Mouse (Mus musculus): Measurements from ENCODE around the gene Plac8. TPM values are rescaled to one million over a fixed set of nuclear protein-coding genes. Genes with fewer than 3 reads are reported as not detected.

Gene Plac8
- polyA plus RNA-seq (2016; fragmentation: Nextera tagmentation; extraction: Ambion mirVana), result 8.5 and 15.2 TPM in 2 replicates

- Histone ChIP-seq H3K9me3 (no peaks in the 10 kb centered on the region), H3K27me3 (ENCODE audit: insufficient read depth, poor library complexity, severe bottlenecking) (no peaks in the 10 kb centered on the region), H3K27ac (no peak within 1 kb of the TSS), H3K4me1 (peaks cover 16% of the 10 kb centered on the region; the same call in 1 of the 2 replicates), H3K36me3 (no peaks in the 10 kb centered on the region), H3K4me3 (no peak within 1 kb of the TSS; the same call in none of the 2 replicates)
- WGBS, result 13% methylated on average over 7 of the region's 7 CpGs
- no peak for DNase-seq (ENCODE audit: low spot score)
Measured at GRCm38 (mm10) chr5:100572069-100572468, at the start of gene Plac8. Plac8 (minus strand) TSS chr5:100572245.

- 58% methylated on average over 9 of the region's 9 CpGs for WGBS
- DNase-seq (ENCODE audit: low spot score), result peak; percentile 55
- Histone ChIP-seq H3K36me3 (no peaks in the 10 kb centered on the region), H3K4me1 (peaks cover 8% of the 10 kb centered on the region; the same call in 1 of the 2 replicates), H3K27ac (0 out of 2 replicates have a peak overlapping the region, but pooled peaks have one; percentile 30), H3K9me3 (no peaks in the 10 kb centered on the region), H3K4me3 (no peak overlapping the region), H3K27me3 (ENCODE audit: insufficient read depth, poor library complexity, severe bottlenecking) (no peaks in the 10 kb centered on the region)
Measured at GRCm38 (mm10) chr5:100620952-100621351, 48.9 kb upstream of the Plac8 start.

- H3K27me3 ChIP-seq (ENCODE audit: insufficient read depth, poor library complexity, severe bottlenecking), result no peaks in the 10 kb centered on the region
- peak; percentile 64 for DNase-seq (ENCODE audit: low spot score)
- 85% methylated on average over 15 of the region's 15 CpGs for WGBS
- no peaks in the 10 kb centered on the region for H3K9me3 ChIP-seq
- peaks cover 8% of the 10 kb centered on the region; the same call in 1 of the 2 replicates for H3K4me1 ChIP-seq
- no peak overlapping the region for H3K4me3 ChIP-seq
- H3K27ac ChIP-seq, result no peak overlapping the region
- H3K36me3 ChIP-seq, result no peaks in the 10 kb centered on the region
Measured at GRCm38 (mm10) chr5:100619586-100620275, 47.7 kb upstream of the Plac8 start.

GRCm38 (mm10) chr5:100613896-100614768, 42.1 kb upstream of the Plac8 start:
- Histone ChIP-seq H3K9me3 (no peaks in the 10 kb centered on the region), H3K4me1 (no peaks in the 10 kb centered on the region), H3K27me3 (ENCODE audit: insufficient read depth, poor library complexity, severe bottlenecking) (no peaks in the 10 kb centered on the region), H3K36me3 (no peaks in the 10 kb centered on the region), H3K4me3 (no peak overlapping the region), H3K27ac (no peak overlapping the region)
- DNase-seq (ENCODE audit: low spot score), result peak; percentile 74
- WGBS, result 81% methylated on average over 17 of the region's 17 CpGs

GRCm38 (mm10) chr5:100607868-100608267, 35.8 kb upstream of the Plac8 start:
- Histone ChIP-seq H3K4me1 (0 out of 2 replicates have a peak, but pooled peaks cover 10% of the 10 kb centered on the region), H3K9me3 (no peaks in the 10 kb centered on the region), H3K27me3 (ENCODE audit: insufficient read depth, poor library complexity, severe bottlenecking) (no peaks in the 10 kb centered on the region), H3K27ac (no peak overlapping the region), H3K4me3 (no peak overlapping the region), H3K36me3 (no peaks in the 10 kb centered on the region)
- no peak for DNase-seq (ENCODE audit: low spot score)
- 70% methylated on average over 9 of the region's 9 CpGs for WGBS

GRCm38 (mm10) chr5:100607090-100607762, 35.2 kb upstream of the Plac8 start:
- Histone ChIP-seq H3K4me1 (0 out of 2 replicates have a peak, but pooled peaks cover 10% of the 10 kb centered on the region), H3K4me3 (no peak overlapping the region), H3K27ac (no peak overlapping the region), H3K9me3 (no peaks in the 10 kb centered on the region), H3K27me3 (ENCODE audit: insufficient read depth, poor library complexity, severe bottlenecking) (no peaks in the 10 kb centered on the region), H3K36me3 (no peaks in the 10 kb centered on the region)
- DNase-seq (ENCODE audit: low spot score), result no peak
- WGBS, result 64% methylated on average over 4 of the region's 4 CpGs

GRCm38 (mm10) chr5:100605828-100606229, 33.8 kb upstream of the Plac8 start:
- 74% methylated on average over 9 of the region's 9 CpGs for WGBS
- Histone ChIP-seq H3K4me1 (0 out of 2 replicates have a peak, but pooled peaks cover 10% of the 10 kb centered on the region), H3K36me3 (no peaks in the 10 kb centered on the region), H3K27me3 (ENCODE audit: insufficient read depth, poor library complexity, severe bottlenecking) (no peaks in the 10 kb centered on the region), H3K4me3 (no peak overlapping the region), H3K27ac (no peak overlapping the region), H3K9me3 (no peaks in the 10 kb centered on the region)
- DNase-seq (ENCODE audit: low spot score), result no peak

- H3K4me3 ChIP-seq, result no peak overlapping the region
- H3K9me3 ChIP-seq, result no peaks in the 10 kb centered on the region
- 81% methylated on average over 4 of the region's 4 CpGs for WGBS
- no peaks in the 10 kb centered on the region for H3K36me3 ChIP-seq
- no peak for DNase-seq (ENCODE audit: low spot score)
- H3K4me1 ChIP-seq, result 0 out of 2 replicates have a peak, but pooled peaks cover 13% of the 10 kb centered on the region
- no peak overlapping the region for H3K27ac ChIP-seq
- no peaks in the 10 kb centered on the region for H3K27me3 ChIP-seq (ENCODE audit: insufficient read depth, poor library complexity, severe bottlenecking)
Measured at GRCm38 (mm10) chr5:100604061-100604460, 32.0 kb upstream of the Plac8 start.

GRCm38 (mm10) chr5:100601864-100602263, 29.8 kb upstream of the Plac8 start:
- Histone ChIP-seq H3K27me3 (ENCODE audit: insufficient read depth, poor library complexity, severe bottlenecking) (no peaks in the 10 kb centered on the region), H3K9me3 (no peaks in the 10 kb centered on the region), H3K36me3 (no peaks in the 10 kb centered on the region), H3K27ac (no peak overlapping the region), H3K4me1 (0 out of 2 replicates have a peak, but pooled peaks cover 8% of the 10 kb centered on the region), H3K4me3 (no peak overlapping the region)
- 70% methylated on average over 2 of the region's 2 CpGs for WGBS
- DNase-seq (ENCODE audit: low spot score), result no peak

GRCm38 (mm10) chr5:100598961-100599463, 27.0 kb upstream of the Plac8 start:
- no peaks in the 10 kb centered on the region for H3K9me3 ChIP-seq
- DNase-seq (ENCODE audit: low spot score), result no peak
- no peaks in the 10 kb centered on the region for H3K36me3 ChIP-seq
- H3K27ac ChIP-seq, result no peak overlapping the region
- no peaks in the 10 kb centered on the region for H3K27me3 ChIP-seq (ENCODE audit: insufficient read depth, poor library complexity, severe bottlenecking)
- H3K4me3 ChIP-seq, result no peak overlapping the region
- 91% methylated on average over 9 of the region's 9 CpGs for WGBS
- 0 out of 2 replicates have a peak, but pooled peaks cover 3% of the 10 kb centered on the region for H3K4me1 ChIP-seq

GRCm38 (mm10) chr5:100597886-100598485, 25.9 kb upstream of the Plac8 start:
- H3K36me3 ChIP-seq, result no peaks in the 10 kb centered on the region
- WGBS, result 74% methylated on average over 11 of the region's 11 CpGs
- H3K4me3 ChIP-seq, result no peak overlapping the region
- no peak overlapping the region for H3K27ac ChIP-seq
- DNase-seq (ENCODE audit: low spot score), result no peak
- 0 out of 2 replicates have a peak, but pooled peaks cover 3% of the 10 kb centered on the region for H3K4me1 ChIP-seq
- H3K9me3 ChIP-seq, result peaks cover 7% of the 10 kb centered on the region; the same call in 1 of the 2 replicates
- no peaks in the 10 kb centered on the region for H3K27me3 ChIP-seq (ENCODE audit: insufficient read depth, poor library complexity, severe bottlenecking)

GRCm38 (mm10) chr5:100595999-100596398, 24.0 kb upstream of the Plac8 start:
- Histone ChIP-seq H3K9me3 (peaks cover 7% of the 10 kb centered on the region; the same call in 1 of the 2 replicates), H3K27ac (no peak overlapping the region), H3K36me3 (no peaks in the 10 kb centered on the region), H3K27me3 (ENCODE audit: insufficient read depth, poor library complexity, severe bottlenecking) (no peaks in the 10 kb centered on the region), H3K4me3 (no peak overlapping the region), H3K4me1 (0 out of 2 replicates have a peak, but pooled peaks cover 3% of the 10 kb centered on the region)
- DNase-seq (ENCODE audit: low spot score), result no peak
- 85% methylated on average over 6 of the region's 6 CpGs for whole genome bisulfite sequencing
